Mouse (Mus musculus) CH12.LX (cell line): Measurements from ENCODE around the gene Nfat5.

Source experiments
- CTCF ChIP-seq, 2 experiments: IDR thresholded peaks in 1 of 2; conservative IDR thresholded peaks in 1 of 2; 2 replicates each; pipeline ENCODE4 v1.5.1; 2011 to 2012; ENCODE audit warnings: low read depth in 2 of 2, low read length in 2 of 2, improper control_type of control experiment in 1 of 2, inconsistent platforms in 1 of 2, mild to moderate bottlenecking in 1 of 2, moderate library complexity in 1 of 2
- GABPA ChIP-seq: IDR thresholded peaks from 2 replicates; pipeline ENCODE4 v1.6.1; 2012; ENCODE audit warnings: low read depth, low read length, improper control_type of control experiment, inconsistent platforms; ENCODE audit not compliant: insufficient replicate concordance
- MAX ChIP-seq: IDR thresholded peaks from 2 replicates; pipeline ENCODE4 v1.6.1; 2011; ENCODE audit warnings: low read length, improper control_type of control experiment
- MAZ ChIP-seq: IDR thresholded peaks from 2 replicates; pipeline ENCODE4 v1.6.1; 2012; ENCODE audit warnings: low read depth, mild to moderate bottlenecking, inconsistent platforms, low read length, improper control_type of control experiment, moderate library complexity
- MXI1 ChIP-seq: IDR thresholded peaks from 2 replicates; pipeline ENCODE4 v1.6.1; 2011; ENCODE audit warnings: mild to moderate bottlenecking, low read depth, low read length, improper control_type of control experiment
- MYC ChIP-seq: IDR thresholded peaks from 2 replicates; pipeline ENCODE4 v1.6.1; 2011; ENCODE audit warnings: low read depth, mild to moderate bottlenecking, improper control_type of control experiment, low read length
- POLR2A ChIP-seq: IDR thresholded peaks from 2 replicates; pipeline ENCODE4 v1.6.1; 2011; ENCODE audit warnings: low read depth, mild to moderate bottlenecking, improper control_type of control experiment, low read length
- TCF12 ChIP-seq: IDR thresholded peaks from 2 replicates; pipeline ENCODE4 v1.6.1; 2014; ENCODE audit warnings: low read depth, mild to moderate bottlenecking, inconsistent platforms, low read length, improper control_type of control experiment
- ZKSCAN1 ChIP-seq: IDR thresholded peaks from 2 replicates; pipeline ENCODE4 v1.6.1; 2012; ENCODE audit warnings: low read depth, inconsistent platforms, low read length, improper control_type of control experiment, borderline replicate concordance

DNA sequence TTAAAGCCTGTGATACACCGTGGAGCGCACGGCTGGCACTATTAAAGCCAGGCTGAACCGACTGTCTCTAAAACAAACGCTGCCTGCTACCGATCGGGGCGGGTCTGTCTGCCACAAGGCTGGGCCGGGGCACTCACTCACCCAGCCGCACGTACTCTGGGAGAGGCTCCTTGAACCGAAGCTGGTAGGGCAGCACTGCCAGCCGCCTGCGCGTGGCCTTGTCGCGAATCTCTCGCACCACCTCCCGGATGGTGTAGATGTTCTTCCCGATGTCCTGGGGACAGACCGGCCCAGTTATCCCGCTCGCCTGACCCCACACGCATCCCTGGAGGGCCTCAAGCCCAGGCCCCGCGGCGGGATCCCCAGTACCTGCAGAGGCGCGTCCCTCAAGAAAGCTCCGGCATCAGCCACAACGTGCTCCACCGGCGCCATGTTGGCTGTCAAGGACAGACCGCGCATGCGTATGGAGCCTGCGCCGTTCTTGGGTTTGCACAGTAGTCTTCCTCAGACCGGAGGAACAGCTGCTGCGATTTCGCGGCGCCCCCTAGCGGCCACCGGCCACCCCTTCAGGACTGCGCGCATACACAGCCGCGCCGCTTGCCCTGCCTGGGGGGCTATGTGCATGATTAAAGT lies 131.4 kb downstream of the Nfat5 start, which contains the start of gene Nob1:
- TF ChIP-seq CTCF (conservative IDR thresholded peaks at IDR 0.05 in 1 of 2, IDR thresholded peaks at IDR 0.05 in 1 of 2; ENCODE audit: low read depth in 2 of 2, low read length in 2 of 2) (peak; percentile 39 to 94; a peak in 3 of 4 replicates), POLR2A (peak; percentile 98), MXI1 (peak; percentile 92), ZKSCAN1 (no peak), GABPA (no peak), TCF12 (peak; percentile 84), MAZ (0 out of 2 replicates have a peak, but pooled peaks have one; percentile 34), MYC (peak; percentile 94), MAX (peak; percentile 95)
